Mouse (Mus musculus) MEL (cell line): ENCODE measurements around the gene Pde7b. TPM values are rescaled to one million over a fixed set of nuclear protein-coding genes. Genes with fewer than 3 reads are reported as not detected.

Source experiments
- DNase-seq: peaks from one replicate; pipeline ENCODE4 v3.0.0; 2011; ENCODE audit warnings: low read depth, low spot score
- H3K27ac ChIP-seq: 2 replicates; pipeline ENCODE4 v1.5.1; 2012; ENCODE audit warnings: low read depth, mild to moderate bottlenecking, control low read depth, low read length, moderate library complexity; ENCODE audit not compliant: control insufficient read depth
- H3K27me3 ChIP-seq, 2 experiments: fragments of 150-350 bp in 1 of 2; sonication (generic) in 1 of 2; 2 replicates each; pipeline ENCODE4 v1.6.1; 2012; ENCODE audit warnings: low read length in 2 of 2, mild to moderate bottlenecking in 2 of 2, improper control_type of control experiment in 1 of 2, moderate library complexity in 1 of 2; ENCODE audit not compliant: insufficient read depth in 2 of 2, control insufficient read depth in 1 of 2
- H3K36me3 ChIP-seq, 2 experiments: 2 replicates each; pipeline ENCODE4 v1.6.1; 2012 to 2014; ENCODE audit warnings: low read length in 2 of 2, improper control_type of control experiment in 1 of 2, inconsistent platforms in 1 of 2, mild to moderate bottlenecking in 1 of 2; ENCODE audit not compliant: insufficient read depth in 2 of 2, control insufficient read depth in 1 of 2
- H3K4me1 ChIP-seq, 2 experiments: fragments of 150-350 bp in 1 of 2; sonication (generic) in 1 of 2; 2 replicates each; pipeline ENCODE4 v1.6.1; 2012; ENCODE audit warnings: low read length in 2 of 2, improper control_type of control experiment in 1 of 2, mild to moderate bottlenecking in 1 of 2; ENCODE audit not compliant: insufficient read depth in 2 of 2, control insufficient read depth in 1 of 2
- H3K4me3 ChIP-seq, 2 experiments: fragments of 150-350 bp in 1 of 2; sonication (generic) in 1 of 2; 2 replicates each; pipeline ENCODE4 v1.5.1; 2012; ENCODE audit warnings: low read depth in 2 of 2, low read length in 2 of 2, mild to moderate bottlenecking in 2 of 2, moderate library complexity in 2 of 2, control low read depth in 1 of 2, improper control_type of control experiment in 1 of 2; ENCODE audit not compliant: control insufficient read depth in 1 of 2, insufficient read depth in 1 of 2
- H3K79me2 ChIP-seq: 2 replicates; pipeline ENCODE4 v1.6.1; 2012; ENCODE audit warnings: mild to moderate bottlenecking, low read length, moderate library complexity; ENCODE audit not compliant: control insufficient read depth, poor library complexity, insufficient read depth
- H3K9ac ChIP-seq: 2 replicates; pipeline ENCODE4 v1.6.1; 2012; ENCODE audit warnings: low read depth, mild to moderate bottlenecking, control low read depth, low read length, moderate library complexity; ENCODE audit not compliant: control insufficient read depth, poor library complexity, severe bottlenecking
- H3K9me3 ChIP-seq: fragments of 150-350 bp; sonication (generic); replicated peaks from 2 replicates; pipeline ENCODE4 v1.6.1; 2012; ENCODE audit warnings: mild to moderate bottlenecking, low read length, improper control_type of control experiment, moderate library complexity; ENCODE audit not compliant: insufficient read depth
- CHD1 ChIP-seq: IDR thresholded peaks from 2 replicates; pipeline ENCODE4 v1.6.1; 2012; ENCODE audit warnings: low read depth, mild to moderate bottlenecking, inconsistent platforms, low read length, improper control_type of control experiment
- CTCF ChIP-seq, 3 experiments: IDR thresholded peaks in 2 of 3; conservative IDR thresholded peaks in 1 of 3; 2 replicates each; pipeline ENCODE4 v1.5.1; 2011 to 2012; ENCODE audit warnings: low read length in 3 of 3, low read depth in 2 of 3, mild to moderate bottlenecking in 2 of 3, improper control_type of control experiment in 1 of 3, inconsistent platforms in 1 of 3, mixed read lengths in 1 of 3, moderate library complexity in 1 of 3; ENCODE audit not compliant: control insufficient read depth in 1 of 3, insufficient read depth in 1 of 3, poor library complexity in 1 of 3, severe bottlenecking in 1 of 3
- ELF1 ChIP-seq: IDR thresholded peaks from 2 replicates; pipeline ENCODE4 v1.6.1; 2014; ENCODE audit warnings: low read depth, mild to moderate bottlenecking, inconsistent platforms, low read length, improper control_type of control experiment, moderate library complexity
- ETS1 ChIP-seq: IDR thresholded peaks from 2 replicates; pipeline ENCODE4 v1.6.1; 2012; ENCODE audit warnings: low read depth, mild to moderate bottlenecking, inconsistent platforms, low read length, improper control_type of control experiment, moderate library complexity
- GABPA ChIP-seq: IDR thresholded peaks from 2 replicates; pipeline ENCODE4 v1.6.1; 2012; ENCODE audit warnings: low read depth, mild to moderate bottlenecking, inconsistent platforms, low read length, improper control_type of control experiment, moderate library complexity
- GATA1 ChIP-seq: IDR thresholded peaks from 2 replicates; pipeline ENCODE4 v1.6.1; 2011; ENCODE audit warnings: low read depth, low read length, improper control_type of control experiment
- HCFC1 ChIP-seq: IDR thresholded peaks from 2 replicates; pipeline ENCODE4 v1.6.1; 2012; ENCODE audit warnings: low read depth, mild to moderate bottlenecking, inconsistent platforms, low read length, improper control_type of control experiment, moderate library complexity
- JUND ChIP-seq: IDR thresholded peaks from 2 replicates; pipeline ENCODE4 v1.6.1; 2011; ENCODE audit warnings: low read depth, mild to moderate bottlenecking, improper control_type of control experiment, low read length
- KAT2A ChIP-seq: conservative IDR thresholded peaks from 2 replicates; pipeline ENCODE4 v1.6.1; 2012; ENCODE audit warnings: low read depth, low read length, improper control_type of control experiment, inconsistent platforms
- MAFK ChIP-seq: IDR thresholded peaks from 2 replicates; pipeline ENCODE4 v1.6.1; 2011; ENCODE audit warnings: low read depth, mild to moderate bottlenecking, low read length, improper control_type of control experiment, borderline replicate concordance
- MEF2A ChIP-seq: IDR thresholded peaks from 2 replicates; pipeline ENCODE4 v1.6.1; 2014; ENCODE audit warnings: low read depth, mild to moderate bottlenecking, inconsistent platforms, low read length, improper control_type of control experiment; ENCODE audit not compliant: poor library complexity, insufficient replicate concordance, severe bottlenecking; ENCODE audit errors: extremely low read depth
- MXI1 ChIP-seq: IDR thresholded peaks from 2 replicates; pipeline ENCODE4 v1.6.1; 2011; ENCODE audit warnings: mild to moderate bottlenecking, low read depth, low read length, improper control_type of control experiment
- MYC ChIP-seq: IDR thresholded peaks from 2 replicates; pipeline ENCODE4 v1.6.1; 2011; ENCODE audit warnings: low read depth, mild to moderate bottlenecking, low read length, improper control_type of control experiment, moderate library complexity
- NRF1 ChIP-seq: IDR thresholded peaks from 2 replicates; pipeline ENCODE4 v1.6.1; 2014; ENCODE audit warnings: low read depth, mild to moderate bottlenecking, inconsistent platforms, low read length, improper control_type of control experiment, moderate library complexity; ENCODE audit not compliant: poor library complexity, insufficient read depth, severe bottlenecking
- POLR2A ChIP-seq, 2 experiments: IDR thresholded peaks; 2 replicates each; pipeline ENCODE4 v1.6.1; 2011 to 2012; ENCODE audit warnings: low read length in 2 of 2, mild to moderate bottlenecking in 2 of 2, control low read depth in 1 of 2, improper control_type of control experiment in 1 of 2, low read depth in 1 of 2, moderate library complexity in 1 of 2; ENCODE audit not compliant: control insufficient read depth in 1 of 2, insufficient read depth in 1 of 2, poor library complexity in 1 of 2
- POLR2AphosphoS2 ChIP-seq: IDR thresholded peaks from 2 replicates; pipeline ENCODE4 v1.6.1; 2011; ENCODE audit warnings: low read length, improper control_type of control experiment
- POLR2AphosphoS5 ChIP-seq: IDR thresholded peaks from 2 replicates; pipeline ENCODE4 v1.6.1; 2012; ENCODE audit warnings: low read depth, borderline replicate concordance, mild to moderate bottlenecking, inconsistent platforms, low read length, moderate library complexity, mixed read lengths
- RCOR1 ChIP-seq: IDR thresholded peaks from 2 replicates; pipeline ENCODE4 v1.6.1; 2012; ENCODE audit warnings: low read depth, mild to moderate bottlenecking, inconsistent platforms, low read length, improper control_type of control experiment
- SMC3 ChIP-seq: IDR thresholded peaks from 2 replicates; pipeline ENCODE4 v1.6.1; 2011; ENCODE audit warnings: low read depth, low read length, improper control_type of control experiment
- TAL1 ChIP-seq: IDR thresholded peaks from 2 replicates; pipeline ENCODE4 v1.6.1; 2012; ENCODE audit warnings: mild to moderate bottlenecking, inconsistent platforms, low read length, moderate library complexity, mixed read lengths
- TBP ChIP-seq: IDR thresholded peaks from 2 replicates; pipeline ENCODE4 v1.8.0; 2011; ENCODE audit warnings: low read depth, low read length, improper control_type of control experiment
- TCF12 ChIP-seq: IDR thresholded peaks from 2 replicates; pipeline ENCODE4 v1.6.1; 2014; ENCODE audit warnings: low read depth, mild to moderate bottlenecking, inconsistent platforms, low read length, improper control_type of control experiment, moderate library complexity
- USF2 ChIP-seq, 2 experiments: IDR thresholded peaks; 2 replicates each; pipeline ENCODE4 v1.6.1; 2011 to 2012; ENCODE audit warnings: improper control_type of control experiment in 2 of 2, low read length in 2 of 2, borderline replicate concordance in 1 of 2, inconsistent platforms in 1 of 2, low read depth in 1 of 2, mild to moderate bottlenecking in 1 of 2; ENCODE audit not compliant: insufficient read depth in 1 of 2
- ZC3H11A ChIP-seq: IDR thresholded peaks from 2 replicates; pipeline ENCODE4 v1.6.1; 2012; ENCODE audit warnings: low read depth, mild to moderate bottlenecking, inconsistent platforms, low read length, improper control_type of control experiment
- ZKSCAN1 ChIP-seq: IDR thresholded peaks from 2 replicates; pipeline ENCODE4 v1.6.1; 2012; ENCODE audit warnings: low read depth, mild to moderate bottlenecking, inconsistent platforms, low read length, improper control_type of control experiment, moderate library complexity
- ZNF384 ChIP-seq: IDR thresholded peaks from 2 replicates; pipeline ENCODE4 v1.6.1; 2012; ENCODE audit warnings: low read depth, mild to moderate bottlenecking, inconsistent platforms, low read length, improper control_type of control experiment
- polyA plus RNA-seq, 2 experiments: library from polyadenylated mRNA; stranded (reverse) in 1 of 2; unstranded in 1 of 2; fragments of >175 nt in 1 of 2; fragments of >200 nt in 1 of 2; gene quantifications; 2 replicates each; pipeline versions ENCODE4 v1.2.1 to v1.2.4; 2012; ENCODE audit warnings: low replicate concordance in 2 of 2, low read depth in 1 of 2; ENCODE audit not compliant: insufficient read length in 2 of 2, insufficient read depth in 1 of 2, missing spikeins in 1 of 2
- total RNA-seq: library from RNA; depleted of rRNA; stranded (reverse); fragments of 300-350 nt; gene quantifications from 2 replicates; pipeline ENCODE4 v1.2.3, GENCODE M21; 2012

Gene Pde7b
- total and polyA plus RNA-seq, 3 experiments, result 0.04 TPM; not detected in 2

DNA sequence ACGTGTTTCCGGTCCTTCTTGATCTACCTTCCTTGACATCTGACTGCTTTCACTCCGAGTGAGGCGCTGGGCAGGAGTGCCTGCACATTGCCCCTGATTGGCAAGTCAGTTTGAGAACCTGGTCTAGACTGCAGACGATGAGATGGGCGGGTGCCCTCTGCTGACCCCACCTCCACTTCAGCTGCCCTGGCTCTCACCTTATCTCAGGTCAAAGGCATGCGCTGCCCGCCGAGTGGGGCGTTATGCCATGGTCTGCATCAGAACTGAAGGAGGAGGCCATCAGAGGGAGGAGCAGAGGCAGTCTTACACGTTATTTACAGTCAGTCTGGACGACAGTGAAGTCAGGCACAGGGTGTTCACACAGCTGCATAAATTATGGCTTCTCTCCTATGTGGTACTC is 293.5 kb downstream of the Pde7b start:
- peaks cover 0 to 6% of the 10 kb centered on the region in 2 experiments; a peak in 2 of 4 replicates for H3K27me3 ChIP-seq
- no peak for DNase-seq
- no peak overlapping the region for H3K4me3 ChIP-seq
- H3K4me1 ChIP-seq, result no peaks in the 10 kb centered on the region
- H3K79me2 ChIP-seq, result no peaks in the 10 kb centered on the region
- no peak overlapping the region for H3K9ac ChIP-seq
- H3K27ac ChIP-seq, result no peak overlapping the region
- H3K36me3 ChIP-seq, result no peaks in the 10 kb centered on the region
- H3K9me3 ChIP-seq, result no peaks in the 10 kb centered on the region
- TF ChIP-seq USF2 (IDR thresholded peaks at IDR 0.05; ENCODE audit: borderline replicate concordance in 1 of 2, insufficient read depth in 1 of 2, low read depth in 1 of 2, low read length in 2 of 2), result no peak
- TF ChIP-seq GABPA, result no peak
- TF ChIP-seq SMC3, result no peak
- TF ChIP-seq POLR2A (IDR thresholded peaks at IDR 0.05; ENCODE audit: control insufficient read depth in 1 of 2, insufficient read depth in 1 of 2, low read depth in 1 of 2, low read length in 2 of 2, poor library complexity in 1 of 2), result no peak
- TF ChIP-seq NRF1, result no peak
- no peak for TF ChIP-seq ZNF384
- TF ChIP-seq KAT2A, result no peak
- TF ChIP-seq TAL1, result no peak
- TF ChIP-seq MYC, result no peak
- no peak for TF ChIP-seq CTCF (IDR thresholded peaks at IDR 0.05 in 2 of 3, conservative IDR thresholded peaks at IDR 0.05 in 1 of 3; ENCODE audit: control insufficient read depth in 1 of 3, insufficient read depth in 1 of 3, low read depth in 2 of 3, low read length in 3 of 3, poor library complexity in 1 of 3, severe bottlenecking in 1 of 3)

DNA sequence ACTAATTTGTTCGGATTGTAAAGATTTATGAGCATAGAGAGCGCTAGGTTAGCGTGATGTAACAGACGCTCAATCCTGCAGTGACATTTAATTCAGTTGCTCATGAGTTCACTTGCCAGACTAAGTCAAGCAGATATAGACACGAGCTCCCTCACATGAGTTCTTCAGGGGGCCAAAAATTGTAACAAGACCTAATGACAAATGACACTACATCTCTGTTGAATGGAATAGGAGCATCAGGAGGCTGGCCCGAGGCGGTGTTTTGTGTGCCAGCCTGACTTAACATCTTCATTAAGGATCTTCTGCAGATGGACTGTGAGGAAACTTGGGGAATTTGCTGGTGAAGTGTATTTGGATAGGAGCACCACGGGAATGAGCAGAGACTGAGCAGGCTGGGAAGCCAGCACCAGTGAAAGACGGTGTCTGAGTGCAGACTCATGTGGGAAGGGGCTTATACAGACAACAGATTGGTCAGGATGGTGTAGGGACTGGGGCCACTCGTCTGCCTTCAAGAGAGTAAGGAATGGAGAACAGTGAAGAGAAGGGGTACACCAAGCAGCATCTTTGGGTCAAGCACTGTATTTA is 303.5 kb downstream of the Pde7b start:
- H3K79me2 ChIP-seq, result no peaks in the 10 kb centered on the region
- H3K36me3 ChIP-seq, result no peaks in the 10 kb centered on the region
- H3K4me1 ChIP-seq, result 0 out of 4 replicates have a peak, but pooled peaks cover 0 to 3% of the 10 kb centered on the region in 2 experiments
- H3K9me3 ChIP-seq, result no peaks in the 10 kb centered on the region
- H3K27me3 ChIP-seq, result peaks cover 0 to 1% of the 10 kb centered on the region in 2 experiments; a peak in 1 of 4 replicates
- no peak for DNase-seq
- H3K27ac ChIP-seq, result no peak overlapping the region
- no peak overlapping the region for H3K9ac ChIP-seq
- TF ChIP-seq HCFC1, result no peak
- no peak for TF ChIP-seq MEF2A
- TF ChIP-seq MAFK, result no peak
- no peak for TF ChIP-seq ELF1
- TF ChIP-seq SMC3, result no peak
- no peak for TF ChIP-seq CHD1
- TF ChIP-seq ZC3H11A, result no peak
- no peak for TF ChIP-seq POLR2AphosphoS5
- no peak for TF ChIP-seq POLR2AphosphoS2
- TF ChIP-seq TBP, result no peak
- TF ChIP-seq TCF12, result no peak
- no peak for TF ChIP-seq ETS1
- TF ChIP-seq JUND, result no peak
- TF ChIP-seq ZKSCAN1, result no peak
- no peak for TF ChIP-seq RCOR1
- no peak for TF ChIP-seq POLR2A (IDR thresholded peaks at IDR 0.05; ENCODE audit: control insufficient read depth in 1 of 2, insufficient read depth in 1 of 2, low read depth in 1 of 2, low read length in 2 of 2, poor library complexity in 1 of 2)
- no peak for TF ChIP-seq GATA1
- no peak for TF ChIP-seq NRF1
- TF ChIP-seq MXI1, result no peak
- no peak overlapping the region for H3K4me3 ChIP-seq
